Mouse (Mus musculus) MEL (cell line): ENCODE data around the gene Gng7.

Experiments used
- BHLHE40 ChIP-seq: IDR thresholded peaks from 2 replicates; pipeline ENCODE4 v1.6.1; 2012; ENCODE audit warnings: low read depth, mild to moderate bottlenecking, inconsistent platforms, low read length, improper control_type of control experiment, borderline replicate concordance
- CHD1 ChIP-seq: IDR thresholded peaks from 2 replicates; pipeline ENCODE4 v1.6.1; 2012; ENCODE audit warnings: low read depth, mild to moderate bottlenecking, inconsistent platforms, low read length, improper control_type of control experiment
- CTCF ChIP-seq, 3 experiments: IDR thresholded peaks in 2 of 3; conservative IDR thresholded peaks in 1 of 3; 2 replicates each; pipeline ENCODE4 v1.5.1; 2011 to 2012; ENCODE audit warnings: low read length in 3 of 3, low read depth in 2 of 3, mild to moderate bottlenecking in 2 of 3, improper control_type of control experiment in 1 of 3, inconsistent platforms in 1 of 3, mixed read lengths in 1 of 3, moderate library complexity in 1 of 3; ENCODE audit not compliant: control insufficient read depth in 1 of 3, insufficient read depth in 1 of 3, poor library complexity in 1 of 3, severe bottlenecking in 1 of 3
- EP300 ChIP-seq, 2 experiments: IDR thresholded peaks; 2 replicates each; pipeline ENCODE4 v1.6.1; 2011; ENCODE audit warnings: improper control_type of control experiment in 2 of 2, low read length in 2 of 2, low read depth in 1 of 2, mild to moderate bottlenecking in 1 of 2
- MAFK ChIP-seq: IDR thresholded peaks from 2 replicates; pipeline ENCODE4 v1.6.1; 2011; ENCODE audit warnings: low read depth, mild to moderate bottlenecking, low read length, improper control_type of control experiment, borderline replicate concordance
- NRF1 ChIP-seq: IDR thresholded peaks from 2 replicates; pipeline ENCODE4 v1.6.1; 2014; ENCODE audit warnings: low read depth, mild to moderate bottlenecking, inconsistent platforms, low read length, improper control_type of control experiment, moderate library complexity; ENCODE audit not compliant: poor library complexity, insufficient read depth, severe bottlenecking
- POLR2A ChIP-seq, 2 experiments: IDR thresholded peaks; 2 replicates each; pipeline ENCODE4 v1.6.1; 2011 to 2012; ENCODE audit warnings: low read length in 2 of 2, mild to moderate bottlenecking in 2 of 2, control low read depth in 1 of 2, improper control_type of control experiment in 1 of 2, low read depth in 1 of 2, moderate library complexity in 1 of 2; ENCODE audit not compliant: control insufficient read depth in 1 of 2, insufficient read depth in 1 of 2, poor library complexity in 1 of 2
- ZKSCAN1 ChIP-seq: IDR thresholded peaks from 2 replicates; pipeline ENCODE4 v1.6.1; 2012; ENCODE audit warnings: low read depth, mild to moderate bottlenecking, inconsistent platforms, low read length, improper control_type of control experiment, moderate library complexity

DNA sequence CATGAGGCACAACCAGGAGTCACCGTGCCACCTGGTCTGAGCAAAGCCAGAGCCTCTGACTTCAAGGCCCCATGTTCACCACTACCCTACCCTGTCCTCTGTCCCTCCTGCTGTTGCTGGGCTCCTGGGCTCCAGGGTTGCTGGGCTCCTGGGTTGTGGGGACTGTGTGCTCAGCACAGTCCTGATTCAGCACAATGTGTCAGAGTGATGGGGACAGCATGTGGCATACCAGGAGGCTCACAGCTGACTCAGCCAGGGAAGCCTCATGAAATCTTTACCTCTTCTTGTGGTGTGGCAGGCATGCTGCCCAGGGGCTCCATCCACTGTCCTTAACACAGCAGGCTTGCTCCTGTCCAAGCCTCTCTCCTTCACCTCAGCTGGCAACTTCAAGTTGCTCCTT is 22.8 kb downstream of the Gng7 start:
- TF ChIP-seq POLR2A (IDR thresholded peaks at IDR 0.05; ENCODE audit: control insufficient read depth in 1 of 2, insufficient read depth in 1 of 2, low read depth in 1 of 2, low read length in 2 of 2, poor library complexity in 1 of 2) (no peak), NRF1 (no peak), ZKSCAN1 (no peak), MAFK (no peak), EP300 (IDR thresholded peaks at IDR 0.05; ENCODE audit: low read depth in 1 of 2, low read length in 2 of 2) (no peak), CTCF (IDR thresholded peaks at IDR 0.05 in 2 of 3, conservative IDR thresholded peaks at IDR 0.05 in 1 of 3; ENCODE audit: control insufficient read depth in 1 of 3, insufficient read depth in 1 of 3, low read depth in 2 of 3, low read length in 3 of 3, poor library complexity in 1 of 3, severe bottlenecking in 1 of 3) (no peak), CHD1 (no peak), BHLHE40 (no peak)
